Mouse (Mus musculus) kidney, adult 8-10 months (tissue): ENCODE measurements around the gene Rnf121.
A peak's percentile ranks its signal among the peaks of the same experiment; 100 is the strongest.

ENCODE experiments used
- DNase-seq, 2 experiments: peaks; one replicate each; pipeline ENCODE4 v3.0.0; 2022

Gene Rnf121

DNA sequence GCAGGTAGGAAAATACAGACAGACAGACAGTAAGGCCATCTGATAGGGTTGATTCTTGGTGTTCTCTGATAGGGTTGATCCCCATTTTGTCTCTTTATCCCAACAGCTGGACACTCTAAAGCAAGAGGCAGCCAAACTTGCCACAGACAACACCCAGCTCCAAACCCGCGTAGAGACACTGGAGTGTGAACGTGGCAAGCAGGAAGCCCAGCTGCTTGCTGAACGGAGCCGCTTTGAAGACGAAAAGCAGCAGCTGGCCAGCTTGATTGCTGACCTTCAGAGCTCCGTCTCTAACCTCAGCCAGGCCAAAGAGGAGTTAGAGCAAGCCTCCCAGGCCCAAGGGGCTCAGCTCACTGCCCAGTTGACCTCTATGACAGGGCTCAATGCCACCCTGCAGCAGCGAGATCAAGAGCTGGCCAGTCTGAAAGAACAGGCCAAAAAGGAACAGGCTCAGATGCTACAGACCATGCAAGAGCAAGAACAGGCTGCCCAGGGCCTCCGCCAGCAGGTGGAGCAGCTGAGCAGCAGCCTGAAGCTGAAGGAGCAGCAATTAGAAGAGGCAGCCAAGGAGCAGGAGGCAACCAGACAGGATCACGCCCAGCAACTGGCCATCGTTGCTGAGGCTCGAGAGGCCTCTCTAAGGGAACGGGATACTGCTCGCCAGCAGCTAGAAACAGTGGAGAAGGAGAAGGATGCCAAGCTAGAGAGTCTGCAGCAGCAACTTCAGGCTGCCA, 66.9 kb downstream of the Rnf121 start:
- peak; percentile 83 to 90 for DNase-seq

GRCm38 (mm10) chr7:101994241-101994640, 71.0 kb downstream of the Rnf121 start:
- no peak for DNase-seq

GRCm38 (mm10) chr7:101985081-101985480, 80.2 kb downstream of the Rnf121 start:
- DNase-seq: peak in 1 of 2 experiments; percentile 25

GRCm38 (mm10) chr7:101982735-101983134, 82.5 kb downstream of the Rnf121 start:
- DNase-seq: peak; percentile 64 to 65

- no peak for DNase-seq
Measured at GRCm38 (mm10) chr7:101974505-101974904, 90.8 kb downstream of the Rnf121 start.

- DNase-seq: no peak
Measured at GRCm38 (mm10) chr7:101973730-101974129, 91.5 kb downstream of the Rnf121 start.

DNA sequence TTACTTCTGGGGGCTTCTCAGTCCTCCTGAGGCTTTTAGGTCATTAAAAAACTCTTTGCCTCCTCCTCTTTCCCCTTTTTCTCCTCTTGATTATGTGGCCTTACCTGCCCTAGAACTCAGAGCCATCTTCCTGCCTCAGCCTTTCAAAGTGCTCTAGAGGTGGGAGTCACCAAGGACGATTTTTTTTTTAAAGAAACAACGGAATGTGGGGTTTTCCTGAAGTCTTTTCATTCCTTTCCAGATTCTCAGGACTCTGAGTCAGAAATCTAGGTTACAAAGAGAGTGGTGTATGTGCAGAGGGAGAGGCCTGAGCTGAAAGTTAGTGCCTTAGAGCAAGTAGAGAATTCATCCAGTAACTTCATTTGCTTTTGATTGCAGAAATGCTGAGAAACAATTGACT, 93.5 kb downstream of the Rnf121 start:
- DNase-seq: no peak

DNA sequence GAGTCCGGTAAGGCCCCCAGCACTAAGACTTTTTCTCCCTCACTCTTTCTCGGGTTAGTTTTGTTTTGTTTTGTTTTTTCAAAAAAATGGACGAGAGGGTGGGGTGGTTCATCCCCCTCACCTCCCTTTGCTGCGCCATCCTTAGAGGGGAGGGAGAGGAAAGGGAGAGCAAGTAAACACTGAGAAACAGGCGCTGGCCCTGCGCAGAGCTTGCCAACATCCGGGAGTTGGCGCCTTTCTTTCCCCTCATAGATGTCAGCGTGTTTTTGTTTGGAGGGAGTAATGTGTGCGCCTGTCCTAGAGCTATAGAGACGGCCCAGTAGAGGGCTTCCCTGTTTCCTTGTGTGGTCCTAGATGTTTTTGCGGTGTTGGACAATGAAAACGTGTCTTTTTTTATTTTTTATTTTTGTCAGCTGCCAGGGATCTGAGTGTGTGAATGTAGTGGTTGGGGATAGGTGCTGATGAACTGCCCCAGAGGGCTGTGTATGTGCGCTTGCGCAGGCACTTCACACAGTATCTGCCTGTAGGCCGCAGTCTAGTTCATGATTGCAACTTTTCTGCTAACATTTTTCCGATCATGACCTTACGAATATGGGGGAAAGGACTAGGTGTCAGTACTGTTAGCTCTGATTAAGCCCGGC, 94.3 kb downstream of the Rnf121 start:
- DNase-seq: peak; percentile 68 to 74

GRCm38 (mm10) chr7:101970429-101970775, 94.9 kb downstream of the Rnf121 start:
- DNase-seq: peak; percentile 93 to 94

DNA sequence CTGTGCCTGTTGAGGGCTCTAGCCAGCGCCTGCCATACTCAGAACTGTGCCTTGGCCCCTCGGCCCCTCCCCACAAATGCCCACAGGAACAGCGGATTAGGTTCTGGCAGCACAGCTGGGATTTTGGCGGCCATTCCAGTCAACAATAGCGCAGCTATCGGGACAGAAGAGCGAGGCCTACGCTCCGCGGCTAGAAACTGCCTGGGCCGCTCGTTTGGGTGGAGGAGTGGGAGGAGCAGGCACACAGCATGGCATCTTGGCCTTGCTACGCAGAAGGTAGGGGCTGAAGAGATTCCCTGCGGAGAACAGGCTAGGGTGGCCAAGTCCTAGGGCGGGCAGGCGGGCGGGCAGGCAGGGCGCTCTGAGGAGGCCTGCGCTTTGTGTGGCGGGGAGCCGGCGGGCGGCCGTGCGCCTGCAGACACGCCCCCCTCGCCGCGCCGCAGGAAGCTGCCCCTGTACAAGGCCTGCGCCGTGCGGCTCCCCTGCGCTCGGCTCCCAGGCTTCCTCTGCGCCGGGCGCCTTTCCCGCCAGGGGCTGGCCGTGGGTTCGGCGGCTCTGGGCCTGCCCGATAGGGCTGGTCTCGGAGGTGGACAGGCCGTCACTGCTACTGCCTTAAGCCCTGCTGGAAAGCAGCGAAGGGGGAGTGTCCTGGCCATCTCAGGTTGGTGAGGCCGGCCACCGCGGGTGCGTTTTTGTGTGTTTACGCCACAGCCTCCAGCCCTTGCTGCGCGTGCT, 95.4 kb downstream of the Rnf121 start:
- peak; percentile 87 for DNase-seq
